Mouse (Mus musculus): ENCODE results near the gene Dtx1. TPM values are rescaled to one million over a fixed set of nuclear protein-coding genes. Genes with fewer than 3 reads are reported as not detected.
A peak's percentile ranks its signal among the peaks of the same experiment; 100 is the strongest.

Gene Dtx1
- polyA plus RNA-seq, 1 experiment from 2014 or later, result 27.5 TPM

GRCm38 (mm10) chr5:120690417-120690816 is 21.3 kb downstream of the Dtx1 start:
- Histone ChIP-seq H3K27me3 (replicated peaks; ENCODE audit: control insufficient read depth, insufficient read depth, low read length) (peaks cover 19% of the 10 kb centered on the region), H3K4me1 (ENCODE audit: control insufficient read depth, insufficient read depth, low read length) (no peaks in the 10 kb centered on the region; the same call in 1 of the 2 replicates), H3K36me3 (ENCODE audit: control insufficient read depth, insufficient read depth, low read length) (peaks cover 15% of the 10 kb centered on the region), H3K4me2 (ENCODE audit: low read length) (no peak overlapping the region), H3K4me3 (ENCODE audit: low read depth, low read length) (no peak overlapping the region), H3K9me3 (replicated peaks; ENCODE audit: control insufficient read depth, low read length) (no peaks in the 10 kb centered on the region), H3K9ac (ENCODE audit: low read length) (no peak overlapping the region), H3K27ac (ENCODE audit: low read depth, low read length) (no peak overlapping the region)
- ATAC-seq (no peak), DNase-seq (ENCODE audit: low spot score) (no peak)
- WGBS, result 68% methylated on average over 4 of the region's 4 CpGs

GRCm38 (mm10) chr5:120688434-120688833 is 23.3 kb downstream of the Dtx1 start:
- Histone ChIP-seq H3K27me3 (replicated peaks; ENCODE audit: control insufficient read depth, insufficient read depth, low read length) (peaks cover 3% of the 10 kb centered on the region; the same call in 1 of the 2 replicates), H3K4me3 (ENCODE audit: low read depth, low read length) (no peak overlapping the region), H3K9me3 (replicated peaks; ENCODE audit: control insufficient read depth, low read length) (no peaks in the 10 kb centered on the region), H3K9ac (ENCODE audit: low read length) (no peak overlapping the region), H3K27ac (ENCODE audit: low read depth, low read length) (no peak overlapping the region), H3K4me1 (ENCODE audit: control insufficient read depth, insufficient read depth, low read length) (no peaks in the 10 kb centered on the region), H3K36me3 (ENCODE audit: control insufficient read depth, insufficient read depth, low read length) (0 out of 2 replicates have a peak, but pooled peaks cover 5% of the 10 kb centered on the region), H3K4me2 (ENCODE audit: low read length) (no peak overlapping the region)
- WGBS, result 43% methylated on average over 3 of the region's 4 CpGs
- ATAC-seq (no peak), DNase-seq (ENCODE audit: low spot score) (no peak)

- WGBS, result 90% methylated on average over 5 of the region's 5 CpGs
Observed at GRCm38 (mm10) chr5:120687897-120688296, 23.8 kb downstream of the Dtx1 start.

GRCm38 (mm10) chr5:120687484-120687851 is 24.3 kb downstream of the Dtx1 start:
- no peak overlapping the region for H3K27ac ChIP-seq (ENCODE audit: low read depth, low read length)
- peaks cover 12% of the 10 kb centered on the region for H3K27me3 ChIP-seq (replicated peaks; ENCODE audit: control insufficient read depth, insufficient read depth, low read length)
- H3K4me2 ChIP-seq (ENCODE audit: low read length), result no peak overlapping the region
- 0 out of 2 replicates have a peak, but pooled peaks cover 7% of the 10 kb centered on the region for H3K36me3 ChIP-seq (ENCODE audit: control insufficient read depth, insufficient read depth, low read length)
- H3K4me1 ChIP-seq (ENCODE audit: control insufficient read depth, insufficient read depth, low read length), result 0 out of 2 replicates have a peak, but pooled peaks cover 5% of the 10 kb centered on the region
- 90% methylated on average over 3 of the region's 3 CpGs for WGBS
- no peaks in the 10 kb centered on the region for H3K9me3 ChIP-seq (replicated peaks; ENCODE audit: control insufficient read depth, low read length)
- DNase-seq (ENCODE audit: low spot score), result no peak
- ATAC-seq, result no peak
- no peak overlapping the region for H3K4me3 ChIP-seq (ENCODE audit: low read depth, low read length)
- no peak overlapping the region for H3K9ac ChIP-seq (ENCODE audit: low read length)

More at GRCm38 (mm10) chr5:120687897-120688296, 23.8 kb downstream of the Dtx1 start:
- Histone ChIP-seq H3K4me1 (ENCODE audit: control insufficient read depth, insufficient read depth, low read length) (0 out of 2 replicates have a peak, but pooled peaks cover 1% of the 10 kb centered on the region), H3K9ac (ENCODE audit: low read length) (no peak overlapping the region), H3K4me3 (ENCODE audit: low read depth, low read length) (no peak overlapping the region), H3K27ac (ENCODE audit: low read depth, low read length) (no peak overlapping the region), H3K9me3 (replicated peaks; ENCODE audit: control insufficient read depth, low read length) (no peaks in the 10 kb centered on the region), H3K27me3 (replicated peaks; ENCODE audit: control insufficient read depth, insufficient read depth, low read length) (peaks cover 8% of the 10 kb centered on the region; the same call in 1 of the 2 replicates), H3K4me2 (ENCODE audit: low read length) (no peak overlapping the region), H3K36me3 (ENCODE audit: control insufficient read depth, insufficient read depth, low read length) (0 out of 2 replicates have a peak, but pooled peaks cover 8% of the 10 kb centered on the region)
- DNase-seq (ENCODE audit: low spot score) (no peak), ATAC-seq (no peak)

- Histone ChIP-seq H3K4me3 (ENCODE audit: low read depth, low read length) (no peak overlapping the region), H3K9ac (ENCODE audit: low read length) (no peak overlapping the region), H3K9me3 (replicated peaks; ENCODE audit: control insufficient read depth, low read length) (no peaks in the 10 kb centered on the region), H3K36me3 (ENCODE audit: control insufficient read depth, insufficient read depth, low read length) (0 out of 2 replicates have a peak, but pooled peaks cover 6% of the 10 kb centered on the region), H3K4me2 (ENCODE audit: low read length) (no peak overlapping the region), H3K4me1 (ENCODE audit: control insufficient read depth, insufficient read depth, low read length) (0 out of 2 replicates have a peak, but pooled peaks cover 5% of the 10 kb centered on the region), H3K27ac (ENCODE audit: low read depth, low read length) (no peak overlapping the region), H3K27me3 (replicated peaks; ENCODE audit: control insufficient read depth, insufficient read depth, low read length) (peaks cover 15% of the 10 kb centered on the region)
- no peak for ATAC-seq
- WGBS, result 89% methylated on average over 6 of the region's 6 CpGs
- DNase-seq (ENCODE audit: low spot score), result no peak
Observed at GRCm38 (mm10) chr5:120686749-120687483, 24.8 kb downstream of the Dtx1 start.

DNA sequence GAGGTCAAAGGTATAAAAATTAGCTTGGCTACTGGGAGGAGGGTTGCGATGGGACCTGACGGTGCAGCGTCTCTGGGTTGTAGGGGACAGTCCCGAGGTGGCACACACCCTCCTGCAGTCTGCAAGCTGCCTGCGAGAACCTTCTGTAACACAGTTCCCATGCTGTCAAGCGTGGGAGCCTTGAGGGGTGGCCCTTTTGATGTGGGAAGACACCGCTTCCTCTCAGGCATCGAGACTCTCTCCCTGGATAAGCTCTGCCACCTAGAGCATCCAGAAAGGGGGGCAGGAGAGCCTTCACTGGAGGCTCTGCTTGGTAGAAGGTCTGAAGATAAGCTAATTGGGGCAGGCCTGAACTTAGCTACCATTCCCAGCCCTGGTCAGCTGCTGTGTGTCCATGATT is 26.0 kb downstream of the Dtx1 start:
- H3K9ac ChIP-seq (ENCODE audit: low read length), result no peak overlapping the region
- H3K4me3 ChIP-seq (ENCODE audit: low read depth, low read length), result no peak overlapping the region
- H3K4me1 ChIP-seq (ENCODE audit: control insufficient read depth, insufficient read depth, low read length), result peaks cover 9% of the 10 kb centered on the region; the same call in 1 of the 2 replicates
- no peaks in the 10 kb centered on the region for H3K9me3 ChIP-seq (replicated peaks; ENCODE audit: control insufficient read depth, low read length)
- WGBS, result 87% methylated on average over 8 of the region's 8 CpGs
- H3K27ac ChIP-seq (ENCODE audit: low read depth, low read length), result no peak overlapping the region
- H3K36me3 ChIP-seq (ENCODE audit: control insufficient read depth, insufficient read depth, low read length), result peaks cover 15% of the 10 kb centered on the region; the same call in 1 of the 2 replicates
- no peak for ATAC-seq
- H3K4me2 ChIP-seq (ENCODE audit: low read length), result no peak overlapping the region
- no peak for DNase-seq (ENCODE audit: low spot score)
- peaks cover 15% of the 10 kb centered on the region for H3K27me3 ChIP-seq (replicated peaks; ENCODE audit: control insufficient read depth, insufficient read depth, low read length)

GRCm38 (mm10) chr5:120682982-120683771 is 28.6 kb downstream of the Dtx1 start:
- Histone ChIP-seq H3K4me3 (ENCODE audit: low read depth, low read length) (no peak overlapping the region), H3K4me1 (ENCODE audit: control insufficient read depth, insufficient read depth, low read length) (peaks cover 13% of the 10 kb centered on the region; the same call in 1 of the 2 replicates), H3K9ac (ENCODE audit: low read length) (no peak overlapping the region), H3K27me3 (replicated peaks; ENCODE audit: control insufficient read depth, insufficient read depth, low read length) (peaks cover 15% of the 10 kb centered on the region), H3K36me3 (ENCODE audit: control insufficient read depth, insufficient read depth, low read length) (peaks cover 15% of the 10 kb centered on the region; the same call in 1 of the 2 replicates), H3K9me3 (replicated peaks; ENCODE audit: control insufficient read depth, low read length) (no peaks in the 10 kb centered on the region), H3K27ac (ENCODE audit: low read depth, low read length) (no peak overlapping the region), H3K4me2 (ENCODE audit: low read length) (no peak overlapping the region)
- 15% methylated on average over 24 of the region's 24 CpGs for whole genome bisulfite sequencing
- DNase-seq (ENCODE audit: low spot score) (no peak), ATAC-seq (no peak)

- no peak overlapping the region for H3K4me3 ChIP-seq (ENCODE audit: low read depth, low read length)
- H3K4me1 ChIP-seq (ENCODE audit: control insufficient read depth, insufficient read depth, low read length), result peaks cover 13% of the 10 kb centered on the region; the same call in 1 of the 2 replicates
- 0 out of 2 replicates have a peak overlapping the region, but pooled peaks have one; percentile 32 for H3K4me2 ChIP-seq (ENCODE audit: low read length)
- H3K36me3 ChIP-seq (ENCODE audit: control insufficient read depth, insufficient read depth, low read length), result peaks cover 15% of the 10 kb centered on the region; the same call in 1 of the 2 replicates
- no peak overlapping the region for H3K27ac ChIP-seq (ENCODE audit: low read depth, low read length)
- H3K27me3 ChIP-seq (replicated peaks; ENCODE audit: control insufficient read depth, insufficient read depth, low read length), result peaks cover 15% of the 10 kb centered on the region
- ATAC-seq, result no peak
- H3K9me3 ChIP-seq (replicated peaks; ENCODE audit: control insufficient read depth, low read length), result no peaks in the 10 kb centered on the region
- DNase-seq (ENCODE audit: low spot score), result peak; percentile 35
- WGBS, result 79% methylated on average over 18 of the region's 18 CpGs
- no peak overlapping the region for H3K9ac ChIP-seq (ENCODE audit: low read length)
Observed at GRCm38 (mm10) chr5:120680918-120681317, 30.8 kb downstream of the Dtx1 start.
